ENCODE assay signal across 21 mouse cellular contexts in the genomic region with DNA sequence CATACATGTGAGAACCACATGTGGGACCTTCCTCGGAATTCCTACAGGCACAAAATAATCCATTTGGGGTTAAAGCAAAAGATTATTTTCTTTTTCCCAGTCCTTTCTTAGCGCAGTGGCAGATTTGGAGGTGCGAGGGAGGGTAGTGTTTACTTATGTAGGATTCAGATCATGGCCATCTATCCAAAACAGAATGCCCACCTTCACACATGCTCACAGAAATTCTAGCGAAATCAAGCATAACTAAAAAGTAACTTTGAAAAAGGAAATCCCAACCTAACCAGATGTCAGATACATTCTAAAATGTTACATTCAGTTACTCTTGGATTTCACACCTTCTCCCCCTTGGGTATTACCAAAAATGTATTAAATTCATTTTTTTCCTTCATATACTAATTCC.
DNase-seq lines count a peak whose midpoint lies in the region; TF ChIP-seq lines count a peak whose summit lies in the region.
"Had no signal": no experiment of that assay in that cellular context is flagged by ENCODE, and none has a peak within 500 bp of the region (broad histone marks: within the 10 kb centered on the region; RNA-seq: fewer than 3 reads in every experiment).

No protein-coding gene starts in this region.

- TF ChIP-seq CTCF in left cerebral cortex, adult 2 months (IDR thresholded peaks at IDR 0.05) = no peak

- no peak for DNase-seq in left cerebral cortex, adult 2 months (ENCODE audit: extremely low spot score in 1 of 2, low spot score in 2 of 2)
- no peak for DNase-seq in left cerebral cortex, postnatal 10 days (ENCODE audit: extremely low spot score in 1 of 2, low spot score in 2 of 2)
- DNase-seq in right cerebral cortex, adult 2 months (ENCODE audit: low spot score in 2 of 2) = peak; percentile 40 to 44
- DNase-seq in right cerebral cortex, postnatal 10 days (ENCODE audit: low spot score in 2 of 2) = no peak
- DNase-seq in gastrocnemius, postnatal 10 days = no peak
- DNase-seq: adrenal gland, adult 8-10 months; adrenal gland, postnatal 14 days; adrenal gland, postnatal 36 days; B cell, adult 2 months; cerebellum, adult 11 months; cerebellum, adult 18-20 months; cerebellum, adult 8-10 months; cerebellum, adult 9-11 months; cerebellum, postnatal 14 days; cerebellum, postnatal 36 days; embryo, embryonic 11 days had no signal

- H3K4me3 ChIP-seq in left cerebral cortex, adult 2 months = no peak overlapping the region; the same call in 1 of the 2 replicates
- H3K4me3 ChIP-seq: embryonic facial prominence, embryonic 13.5 days; embryonic facial prominence, embryonic 15.5 days; erythroblast, embryonic 14.5 days; forebrain, embryonic 10.5 days; forebrain, embryonic 12.5 days had no signal

- H3K27ac ChIP-seq in left cerebral cortex, adult 2 months = peak overlapping the region; percentile 72
- H3K27ac ChIP-seq: embryonic facial prominence, embryonic 13.5 days; embryonic facial prominence, embryonic 15.5 days; forebrain, embryonic 10.5 days; forebrain, embryonic 12.5 days had no signal

- intact Hi-C loops in left cerebral cortex, adult 2 months (cut with DNase I) = no loop called here
- intact Hi-C loops in left cerebral cortex, postnatal 10 days (cut with DNase I) = no loop called here

Comparison
In these comparisons a context has a peak if more than half of its experiments do, and no peak if none do; other contexts are left out.
1. DNase-seq: peak in right cerebral cortex, adult 2 months (2 of 2); none in left cerebral cortex, adult 2 months (0 of 2), left cerebral cortex, postnatal 10 days (0 of 2), right cerebral cortex, postnatal 10 days (0 of 2) and gastrocnemius, postnatal 10 days (single experiment).